Mouse (Mus musculus): ENCODE data around the gene Slc16a7. TPM values are rescaled to one million over a fixed set of nuclear protein-coding genes. Genes with fewer than 3 reads are reported as not detected.

Slc16a7 gene
- polyA plus RNA-seq, 1 experiment: 38.7 TPM

- Histone ChIP-seq H3K4me1 (ENCODE audit: control insufficient read depth, insufficient read depth, low read length) (no peaks in the 10 kb centered on the region; the same call in 1 of the 2 replicates), H3K36me3 (ENCODE audit: control insufficient read depth, insufficient read depth, low read length) (no peaks in the 10 kb centered on the region), H3K27ac (ENCODE audit: insufficient read depth, low read depth, low read length) (no peak overlapping the region), H3K4me3 (ENCODE audit: insufficient read depth, low read depth, low read length) (no peak overlapping the region), H3K27me3 (replicated peaks; ENCODE audit: control insufficient read depth, insufficient read depth, low read length) (no peaks in the 10 kb centered on the region)
- TF ChIP-seq POLR2A (IDR thresholded peaks at IDR 0.05; ENCODE audit: low read depth, low read length) (no peak), CTCF (conservative IDR thresholded peaks at IDR 0.05; ENCODE audit: insufficient read depth, insufficient read length, low read depth, low read length) (no peak)
- DNase-seq: peak; percentile 38
- WGBS: 23% methylated on average over 9 of the region's 9 CpGs
Measured at GRCm38 (mm10) chr10:125265901-125266300, 123.4 kb downstream of the Slc16a7 start.

- peak; percentile 20 for DNase-seq
Measured at GRCm38 (mm10) chr10:125265467-125265866, 123.8 kb downstream of the Slc16a7 start.

GRCm38 (mm10) chr10:125264938-125265337, 124.3 kb downstream of the Slc16a7 start:
- TF ChIP-seq CTCF (conservative IDR thresholded peaks at IDR 0.05; ENCODE audit: insufficient read depth, insufficient read length, low read depth, low read length) (peak; percentile 94), POLR2A (IDR thresholded peaks at IDR 0.05; ENCODE audit: low read depth, low read length) (no peak)

More at GRCm38 (mm10) chr10:125265467-125265866, 123.8 kb downstream of the Slc16a7 start:
- no peak overlapping the region for H3K27ac ChIP-seq (ENCODE audit: insufficient read depth, low read depth, low read length)
- no peaks in the 10 kb centered on the region for H3K36me3 ChIP-seq (ENCODE audit: control insufficient read depth, insufficient read depth, low read length)
- H3K4me1 ChIP-seq (ENCODE audit: control insufficient read depth, insufficient read depth, low read length): no peaks in the 10 kb centered on the region; the same call in 1 of the 2 replicates
- 69% methylated on average over 14 of the region's 14 CpGs for WGBS
- no peak for TF ChIP-seq CTCF (conservative IDR thresholded peaks at IDR 0.05; ENCODE audit: insufficient read depth, insufficient read length, low read depth, low read length)
- no peak for TF ChIP-seq POLR2A (IDR thresholded peaks at IDR 0.05; ENCODE audit: low read depth, low read length)
- no peak overlapping the region for H3K4me3 ChIP-seq (ENCODE audit: insufficient read depth, low read depth, low read length)
- H3K27me3 ChIP-seq (replicated peaks; ENCODE audit: control insufficient read depth, insufficient read depth, low read length): no peaks in the 10 kb centered on the region

GRCm38 (mm10) chr10:125255904-125256303, 133.4 kb downstream of the Slc16a7 start:
- Histone ChIP-seq H3K4me1 (ENCODE audit: control insufficient read depth, insufficient read depth, low read length) (no peaks in the 10 kb centered on the region), H3K27ac (ENCODE audit: insufficient read depth, low read depth, low read length) (no peak overlapping the region), H3K27me3 (replicated peaks; ENCODE audit: control insufficient read depth, insufficient read depth, low read length) (no peaks in the 10 kb centered on the region), H3K36me3 (ENCODE audit: control insufficient read depth, insufficient read depth, low read length) (no peaks in the 10 kb centered on the region), H3K4me3 (ENCODE audit: insufficient read depth, low read depth, low read length) (no peak overlapping the region)
- no peak for DNase-seq
- WGBS: 85% methylated on average over 4 of the region's 4 CpGs
- TF ChIP-seq CTCF (conservative IDR thresholded peaks at IDR 0.05; ENCODE audit: insufficient read depth, insufficient read length, low read depth, low read length) (no peak), POLR2A (IDR thresholded peaks at IDR 0.05; ENCODE audit: low read depth, low read length) (no peak)

More at GRCm38 (mm10) chr10:125264938-125265337, 124.3 kb downstream of the Slc16a7 start:
- no peaks in the 10 kb centered on the region for H3K36me3 ChIP-seq (ENCODE audit: control insufficient read depth, insufficient read depth, low read length)
- no peaks in the 10 kb centered on the region; the same call in 1 of the 2 replicates for H3K4me1 ChIP-seq (ENCODE audit: control insufficient read depth, insufficient read depth, low read length)
- H3K27me3 ChIP-seq (replicated peaks; ENCODE audit: control insufficient read depth, insufficient read depth, low read length): no peaks in the 10 kb centered on the region
- H3K27ac ChIP-seq (ENCODE audit: insufficient read depth, low read depth, low read length): no peak overlapping the region
- no peak overlapping the region for H3K4me3 ChIP-seq (ENCODE audit: insufficient read depth, low read depth, low read length)
- peak; percentile 51 for DNase-seq
- WGBS: 55% methylated on average over 4 of the region's 4 CpGs

- no peaks in the 10 kb centered on the region for H3K36me3 ChIP-seq (ENCODE audit: control insufficient read depth, insufficient read depth, low read length)
- no peak for DNase-seq
- H3K27me3 ChIP-seq (replicated peaks; ENCODE audit: control insufficient read depth, insufficient read depth, low read length): no peaks in the 10 kb centered on the region
- no peak for TF ChIP-seq CTCF (conservative IDR thresholded peaks at IDR 0.05; ENCODE audit: insufficient read depth, insufficient read length, low read depth, low read length)
- TF ChIP-seq POLR2A (IDR thresholded peaks at IDR 0.05; ENCODE audit: low read depth, low read length): no peak
- 73% methylated on average over 2 of the region's 2 CpGs for WGBS
- H3K4me3 ChIP-seq (ENCODE audit: insufficient read depth, low read depth, low read length): no peak overlapping the region
- no peaks in the 10 kb centered on the region for H3K4me1 ChIP-seq (ENCODE audit: control insufficient read depth, insufficient read depth, low read length)
- H3K27ac ChIP-seq (ENCODE audit: insufficient read depth, low read depth, low read length): no peak overlapping the region
Measured at GRCm38 (mm10) chr10:125214536-125214935, 174.7 kb downstream of the Slc16a7 start.

GRCm38 (mm10) chr10:125213805-125214204, 175.5 kb downstream of the Slc16a7 start:
- WGBS: 92% methylated on average over 3 of the region's 3 CpGs
- Histone ChIP-seq H3K36me3 (ENCODE audit: control insufficient read depth, insufficient read depth, low read length) (no peaks in the 10 kb centered on the region), H3K4me1 (ENCODE audit: control insufficient read depth, insufficient read depth, low read length) (no peaks in the 10 kb centered on the region), H3K27ac (ENCODE audit: insufficient read depth, low read depth, low read length) (no peak overlapping the region), H3K4me3 (ENCODE audit: insufficient read depth, low read depth, low read length) (no peak overlapping the region), H3K27me3 (replicated peaks; ENCODE audit: control insufficient read depth, insufficient read depth, low read length) (no peaks in the 10 kb centered on the region)
- DNase-seq: no peak
- no peak for TF ChIP-seq CTCF (conservative IDR thresholded peaks at IDR 0.05; ENCODE audit: insufficient read depth, insufficient read length, low read depth, low read length)

- H3K27me3 ChIP-seq (replicated peaks; ENCODE audit: control insufficient read depth, insufficient read depth, low read length): no peaks in the 10 kb centered on the region
- no peak overlapping the region for H3K27ac ChIP-seq (ENCODE audit: insufficient read depth, low read depth, low read length)
- no peaks in the 10 kb centered on the region for H3K4me1 ChIP-seq (ENCODE audit: control insufficient read depth, insufficient read depth, low read length)
- TF ChIP-seq CTCF (conservative IDR thresholded peaks at IDR 0.05; ENCODE audit: insufficient read depth, insufficient read length, low read depth, low read length) (no peak), POLR2A (IDR thresholded peaks at IDR 0.05; ENCODE audit: low read depth, low read length) (no peak)
- no peaks in the 10 kb centered on the region for H3K36me3 ChIP-seq (ENCODE audit: control insufficient read depth, insufficient read depth, low read length)
- WGBS: 24% methylated on average over 5 of the region's 5 CpGs
- no peak overlapping the region for H3K4me3 ChIP-seq (ENCODE audit: insufficient read depth, low read depth, low read length)
- no peak for DNase-seq
Measured at GRCm38 (mm10) chr10:125187544-125187943, 201.7 kb downstream of the Slc16a7 start.

Data from kidney, adult 2 months (tissue).